18 mouse cellular contexts compared by ENCODE assay signal in genomic region chr1:184275877-184276276, GRCm38 (mm10).
DNase-seq lines count a peak whose midpoint lies in the region; ATAC-seq and TF ChIP-seq lines count a peak whose summit lies in the region.
"Had no signal": no experiment of that assay in that cellular context is flagged by ENCODE, and none has a peak within 500 bp of the region (broad histone marks: within the 10 kb centered on the region; RNA-seq: fewer than 3 reads in every experiment).

No protein-coding gene starts in this region.

- TF ChIP-seq CTCF in C2C12 (IDR thresholded peaks at IDR 0.05; ENCODE audit: control insufficient read depth, insufficient read depth, insufficient read length): no peak

- H3K9ac ChIP-seq in kidney, embryonic 16.5 days (replicated peaks; ENCODE audit: low read length): no peak overlapping the region
- H3K9ac ChIP-seq: embryonic facial prominence, embryonic 13.5 days; heart, embryonic 15.5 days had no signal

- no peak overlapping the region for H3K27ac ChIP-seq in kidney, embryonic 16.5 days (ENCODE audit: low read length)
- H3K27ac ChIP-seq: embryonic facial prominence, embryonic 13.5 days; heart, embryonic 15.5 days; left cerebral cortex, adult 2 months; limb, embryonic 10.5 days; macrophage had no signal

- 0 out of 2 replicates have a peak, but pooled peaks cover 3% of the 10 kb centered on the region for H3K27me3 ChIP-seq in kidney, embryonic 16.5 days (ENCODE audit: insufficient read depth, low read length)
- H3K27me3 ChIP-seq in C2C12 (ENCODE audit: control insufficient read depth, insufficient read depth, insufficient read length) (no peaks in the 10 kb centered on the region), myocyte (ENCODE audit: control insufficient read depth, insufficient read depth, insufficient read length) (no peaks in the 10 kb centered on the region)
- H3K27me3 ChIP-seq: CH12.LX had no signal

- H3K4me1 ChIP-seq in kidney, embryonic 16.5 days (ENCODE audit: insufficient read depth, low read length): 0 out of 2 replicates have a peak, but pooled peaks cover 3% of the 10 kb centered on the region
- H3K4me1 ChIP-seq: embryonic facial prominence, embryonic 13.5 days; heart, embryonic 15.5 days; limb, embryonic 10.5 days had no signal

- H3K36me3 ChIP-seq in kidney, embryonic 16.5 days (ENCODE audit: insufficient read depth, low read length): no peaks in the 10 kb centered on the region
- H3K36me3 ChIP-seq in C2C12 (ENCODE audit: control insufficient read depth, insufficient read depth) (no peaks in the 10 kb centered on the region), myocyte (ENCODE audit: control insufficient read depth, insufficient read depth) (no peaks in the 10 kb centered on the region)
- H3K36me3 ChIP-seq: embryonic facial prominence, embryonic 13.5 days; heart, embryonic 15.5 days; limb, embryonic 10.5 days had no signal

- H3K79me2 ChIP-seq in C2C12 (ENCODE audit: control insufficient read depth, insufficient read depth) (no peaks in the 10 kb centered on the region), myocyte (ENCODE audit: control insufficient read depth, insufficient read depth) (no peaks in the 10 kb centered on the region)

- no peak for DNase-seq in kidney, adult 18-20 months
- peak; percentile 87 for DNase-seq in 416B (ENCODE audit: low read depth)
- no peak for DNase-seq in right cerebral cortex, postnatal 14 days
- DNase-seq in left cerebral cortex, adult 11 months (ENCODE audit: low spot score): no peak
- DNase-seq: cerebellum, adult 9-11 months; right cerebral cortex, postnatal 4 days; thymus, adult 2 months had no signal

- 53% methylated on average over 9 of the region's 9 CpGs for WGBS in kidney, embryonic 16.5 days

- H3ac ChIP-seq in C2C12 (ENCODE audit: control insufficient read depth, insufficient read length, low read depth): no peak overlapping the region
- H3ac ChIP-seq in myocyte (ENCODE audit: control insufficient read depth, insufficient read length): no peak overlapping the region

- H3K9me3 ChIP-seq in kidney, embryonic 16.5 days (ENCODE audit: low read length): no peaks in the 10 kb centered on the region
- H3K9me3 ChIP-seq: embryonic facial prominence, embryonic 13.5 days; heart, embryonic 15.5 days; limb, embryonic 10.5 days had no signal

- H3K4me2 ChIP-seq in kidney, embryonic 16.5 days (replicated peaks; ENCODE audit: low read depth, low read length): no peak overlapping the region
- H3K4me2 ChIP-seq in myocyte (ENCODE audit: low read depth): peak overlapping the region; percentile 28
- H3K4me2 ChIP-seq: embryonic facial prominence, embryonic 13.5 days; heart, embryonic 15.5 days; midbrain, embryonic 11.5 days had no signal

- no peak for TF ChIP-seq POLR2A in myocyte (IDR thresholded peaks at IDR 0.05; ENCODE audit: insufficient read length, low read depth)

- peak; percentile 49 for ATAC-seq in kidney, embryonic 16.5 days (ENCODE audit: low FRiP score, low TSS enrichment)
- ATAC-seq: forebrain, embryonic 16.5 days had no signal

- H3K79me3 ChIP-seq in C2C12 (ENCODE audit: low read depth): no peaks in the 10 kb centered on the region

- H3K4me3 ChIP-seq in kidney, embryonic 16.5 days (ENCODE audit: low read length): no peak overlapping the region
- H3K4me3 ChIP-seq in C2C12 (ENCODE audit: insufficient read depth, poor library complexity, severe bottlenecking) (no peak overlapping the region), myocyte (no peak overlapping the region)
- H3K4me3 ChIP-seq: embryonic facial prominence, embryonic 13.5 days; heart, embryonic 15.5 days; left cerebral cortex, adult 2 months; limb, embryonic 10.5 days had no signal

TF ChIP-seq in C2C12, 6 proteins besides CTCF, POLR2A, EP300 and RAD21:
- TF ChIP-seq CEBPB (IDR thresholded peaks at IDR 0.05; ENCODE audit: low read depth) (peak; percentile 18), MYOG (IDR thresholded peaks at IDR 0.05; ENCODE audit: control insufficient read depth, extremely low read depth, insufficient read length) (no peak), MAX (IDR thresholded peaks at IDR 0.05) (no peak), USF1 (IDR thresholded peaks at IDR 0.05; ENCODE audit: low read depth) (no peak), MYOD1 (IDR thresholded peaks at IDR 0.05; ENCODE audit: control insufficient read depth, insufficient read length, low read depth) (peak; percentile 77), FOSL1 (IDR thresholded peaks at IDR 0.05; ENCODE audit: insufficient read depth, low read length, poor library complexity, severe bottlenecking) (peak; percentile 44)
TF ChIP-seq in C2C12: peak in this region for 3.

TF ChIP-seq in myocyte, 11 proteins besides CTCF, POLR2A, EP300 and RAD21:
- no peak for TF ChIP-seq MAX (IDR thresholded peaks at IDR 0.05; ENCODE audit: low read depth)
- no peak for TF ChIP-seq TCF3 (IDR thresholded peaks at IDR 0.05; ENCODE audit: insufficient read length, low read depth)
- TF ChIP-seq USF1 (IDR thresholded peaks at IDR 0.05; ENCODE audit: low read depth): no peak
- TF ChIP-seq E2F4 (IDR thresholded peaks at IDR 0.05; ENCODE audit: insufficient read depth): no peak
- TF ChIP-seq MYOD1 (IDR thresholded peaks at IDR 0.05; ENCODE audit: control insufficient read depth in 1 of 3, insufficient read length in 2 of 3, low read depth in 2 of 3): no peak
